Mouse (Mus musculus): ENCODE results near the gene Rgl2.

- no peak for TF ChIP-seq CTCF (IDR thresholded peaks at IDR 0.05; ENCODE audit: low read depth, low read length)
- no peak for TF ChIP-seq GATA1 (IDR thresholded peaks at IDR 0.05; ENCODE audit: borderline replicate concordance, low read length)
- no peak for TF ChIP-seq POLR2AphosphoS5 (IDR thresholded peaks at IDR 0.05; ENCODE audit: insufficient replicate concordance, low read depth, low read length)
Measured at GRCm38 (mm10) chr17:33913905-33914304, 15.4 kb upstream of the Rgl2 start.

All from G1E (cell line).